Mouse (Mus musculus): Measurements from ENCODE around the gene Slc9a8. TPM values are rescaled to one million over a fixed set of nuclear protein-coding genes. Genes with fewer than 3 reads are reported as not detected.
A peak's percentile ranks its signal among the peaks of the same experiment; 100 is the strongest.

Slc9a8 gene
- total RNA-seq, 1 experiment from 2014 or later: 56.3 TPM

DNA sequence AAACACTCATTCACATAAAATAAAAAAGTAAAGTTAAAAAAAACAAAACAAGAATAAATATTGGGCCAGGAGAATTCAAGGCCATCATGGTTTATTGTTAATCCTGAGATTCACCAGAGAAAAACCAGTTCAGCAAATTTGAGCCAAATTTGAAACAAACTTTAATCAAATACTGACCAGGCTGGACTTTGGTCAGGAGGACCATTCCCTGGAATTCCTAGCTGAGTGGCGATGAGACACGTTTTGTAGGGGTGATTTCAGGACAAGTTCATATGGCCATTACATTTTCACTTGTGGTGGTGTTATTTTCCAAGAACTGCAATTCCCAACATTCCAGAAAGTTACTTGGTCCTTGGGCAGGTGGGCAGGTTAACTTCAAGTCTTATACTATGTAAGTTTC, 14.1 kb downstream of the Slc9a8 start:
- ATAC-seq (replicated peaks in 1 of 2; ENCODE audit: insufficient read depth in 1 of 2, low FRiP score in 2 of 2, low TSS enrichment in 1 of 2, low read depth in 1 of 2, poor library complexity in 2 of 2, severe bottlenecking in 2 of 2): no peak

DNA sequence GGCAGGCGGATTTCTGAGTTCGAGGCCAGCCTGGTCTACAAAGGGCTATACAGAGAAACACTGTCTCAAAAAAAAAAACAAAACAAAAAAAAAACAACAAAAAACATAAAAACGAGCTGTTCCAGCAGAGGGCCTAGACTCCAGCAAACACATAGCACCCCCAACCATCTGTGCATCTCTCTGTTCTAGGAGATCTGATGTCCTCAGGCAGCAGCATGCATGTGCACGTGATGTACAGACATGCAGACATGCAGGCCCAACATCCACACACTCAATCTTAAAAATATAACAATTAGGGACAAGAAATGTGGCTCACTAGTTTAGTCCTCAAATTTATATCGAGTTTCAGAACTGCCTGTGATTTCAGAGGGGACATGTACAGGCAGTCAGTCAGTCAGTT, 14.9 kb downstream of the Slc9a8 start:
- ATAC-seq (replicated peaks in 1 of 2; ENCODE audit: insufficient read depth in 1 of 2, low FRiP score in 2 of 2, low TSS enrichment in 1 of 2, low read depth in 1 of 2, poor library complexity in 2 of 2, severe bottlenecking in 2 of 2): no peak

DNA sequence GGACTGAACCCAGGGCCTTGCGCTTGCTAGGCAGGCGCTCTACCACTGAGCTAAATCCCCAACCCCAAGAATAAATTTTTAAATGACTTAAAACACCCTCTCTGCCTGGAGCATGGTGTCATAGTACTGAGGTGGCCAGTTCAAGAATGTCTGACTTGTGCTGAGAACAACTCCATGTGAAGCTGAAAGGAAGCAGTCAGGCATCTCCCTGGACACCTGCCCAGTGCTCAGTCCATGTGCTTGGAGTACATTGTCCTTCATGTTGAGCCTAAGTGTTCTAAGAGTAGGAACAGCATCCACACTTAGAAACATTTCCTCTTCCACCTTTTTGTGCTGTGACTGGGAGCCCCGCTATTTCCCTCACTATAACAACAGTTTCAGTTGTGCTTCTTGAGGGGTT, 17.9 kb downstream of the Slc9a8 start:
- ATAC-seq (replicated peaks in 1 of 2; ENCODE audit: insufficient read depth in 1 of 2, low FRiP score in 2 of 2, low TSS enrichment in 1 of 2, low read depth in 1 of 2, poor library complexity in 2 of 2, severe bottlenecking in 2 of 2): no peak

- ATAC-seq (replicated peaks in 1 of 2; ENCODE audit: insufficient read depth in 1 of 2, low FRiP score in 2 of 2, low TSS enrichment in 1 of 2, low read depth in 1 of 2, poor library complexity in 2 of 2, severe bottlenecking in 2 of 2): no peak
Measured at GRCm38 (mm10) chr2:167443411-167444193, 22.1 kb downstream of the Slc9a8 start.

DNA sequence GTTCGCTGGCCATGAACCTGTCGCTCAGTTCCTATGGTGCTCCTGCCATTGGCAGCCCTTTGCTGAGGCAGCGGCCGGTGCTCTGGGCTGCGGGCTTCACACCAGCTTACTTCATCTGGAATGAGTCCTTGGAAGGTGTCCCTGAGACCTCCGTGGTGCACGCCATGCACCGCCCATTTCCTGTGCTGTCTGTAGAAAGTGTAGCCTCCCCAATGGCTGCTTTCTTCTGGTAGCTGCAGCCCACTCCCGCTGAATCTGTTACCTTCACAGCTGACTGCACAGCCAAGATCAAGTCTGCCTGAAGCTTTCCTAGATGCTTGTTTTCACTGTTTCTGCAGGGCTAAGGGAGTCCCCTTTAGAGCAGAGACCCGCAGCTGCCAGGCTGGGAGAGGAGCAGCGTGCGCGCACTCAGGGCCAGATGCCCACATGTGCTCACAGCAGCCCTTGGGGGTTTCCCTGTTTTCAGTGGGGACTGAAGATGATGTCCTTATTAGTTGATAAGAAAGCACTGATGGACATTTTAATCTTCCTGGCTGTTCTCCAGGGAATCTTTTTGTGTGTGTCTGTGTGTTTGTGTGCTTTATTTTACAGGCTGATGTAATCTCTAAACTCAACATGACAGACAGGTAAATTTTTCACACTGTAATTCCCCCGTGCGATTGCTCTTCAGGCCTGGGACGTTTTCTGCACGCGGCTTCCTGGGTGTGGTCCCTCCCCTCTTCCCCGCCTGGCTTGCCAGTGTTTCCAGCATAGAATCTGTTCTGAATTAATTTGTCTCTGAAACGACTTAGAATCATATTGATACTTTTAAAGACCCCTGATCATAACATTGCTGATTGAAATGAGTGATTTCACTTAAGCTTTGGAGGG, 24.6 kb downstream of the Slc9a8 start:
- no peak for ATAC-seq (replicated peaks in 1 of 2; ENCODE audit: insufficient read depth in 1 of 2, low FRiP score in 2 of 2, low TSS enrichment in 1 of 2, low read depth in 1 of 2, poor library complexity in 2 of 2, severe bottlenecking in 2 of 2)

GRCm38 (mm10) chr2:167447207-167447606, 25.7 kb downstream of the Slc9a8 start:
- ATAC-seq (replicated peaks in 1 of 2; ENCODE audit: insufficient read depth in 1 of 2, low FRiP score in 2 of 2, low TSS enrichment in 1 of 2, low read depth in 1 of 2, poor library complexity in 2 of 2, severe bottlenecking in 2 of 2): no peak

GRCm38 (mm10) chr2:167447629-167448028, 26.1 kb downstream of the Slc9a8 start:
- ATAC-seq (replicated peaks in 1 of 2; ENCODE audit: insufficient read depth in 1 of 2, low FRiP score in 2 of 2, low TSS enrichment in 1 of 2, low read depth in 1 of 2, poor library complexity in 2 of 2, severe bottlenecking in 2 of 2): peak in 1 of 2 experiments; percentile 12; a peak in 1 of 4 replicates

DNA sequence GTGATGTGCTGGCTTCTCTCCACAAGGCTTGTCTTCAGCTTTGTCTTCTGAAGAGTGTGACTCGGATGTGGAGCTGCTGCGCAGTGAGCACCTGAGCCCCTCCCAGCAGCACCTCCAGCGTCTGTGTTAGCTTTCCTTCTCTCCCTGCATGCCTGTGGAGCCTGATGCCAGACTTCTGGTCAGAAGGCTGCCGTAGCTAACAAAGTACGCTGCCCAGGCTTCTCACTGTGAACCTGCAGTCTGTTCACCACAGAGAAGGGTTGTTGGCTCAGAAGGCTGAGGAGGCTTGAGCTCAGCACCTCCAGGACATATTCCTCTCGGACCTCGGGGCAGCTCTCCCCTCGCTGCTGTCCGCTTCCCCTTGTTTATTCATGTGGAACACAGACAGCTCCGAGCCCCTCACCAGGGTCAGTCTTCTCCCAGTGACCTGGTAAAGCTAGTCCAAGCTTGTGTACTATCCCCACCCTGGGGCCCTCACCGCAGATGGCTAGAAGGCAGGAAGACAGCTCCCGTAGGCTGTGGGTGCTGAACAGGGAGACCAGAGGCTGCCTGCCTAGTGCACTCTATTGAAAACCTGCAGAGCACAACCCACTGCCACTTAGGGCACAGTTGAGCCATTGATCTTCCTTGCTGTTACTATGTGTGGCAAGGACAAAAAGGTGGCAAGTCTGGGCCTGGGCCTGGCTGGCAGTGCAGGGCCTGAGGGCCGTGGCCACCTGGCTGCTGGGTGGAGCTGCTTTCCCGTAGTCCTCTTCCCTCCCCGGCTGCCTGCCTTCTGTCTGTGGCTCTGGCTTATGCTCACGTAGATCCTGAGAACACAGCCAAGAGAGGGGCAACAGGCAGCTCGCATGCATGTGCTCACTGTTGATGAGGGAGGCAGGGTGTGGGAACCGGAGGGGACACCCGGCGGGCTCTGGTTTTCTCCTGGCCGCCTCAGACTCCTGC, 28.1 kb downstream of the Slc9a8 start:
- ATAC-seq (replicated peaks in 1 of 2; ENCODE audit: insufficient read depth in 1 of 2, low FRiP score in 2 of 2, low TSS enrichment in 1 of 2, low read depth in 1 of 2, poor library complexity in 2 of 2, severe bottlenecking in 2 of 2): no peak

GRCm38 (mm10) chr2:167450647-167451046, 29.1 kb downstream of the Slc9a8 start:
- ATAC-seq (replicated peaks in 1 of 2; ENCODE audit: insufficient read depth in 1 of 2, low FRiP score in 2 of 2, low TSS enrichment in 1 of 2, low read depth in 1 of 2, poor library complexity in 2 of 2, severe bottlenecking in 2 of 2): no peak

- no peak for ATAC-seq (replicated peaks in 1 of 2; ENCODE audit: insufficient read depth in 1 of 2, low FRiP score in 2 of 2, low TSS enrichment in 1 of 2, low read depth in 1 of 2, poor library complexity in 2 of 2, severe bottlenecking in 2 of 2)
Measured at GRCm38 (mm10) chr2:167453814-167454213, 32.3 kb downstream of the Slc9a8 start.

GRCm38 (mm10) chr2:167456361-167457020, 35.0 kb downstream of the Slc9a8 start:
- no peak; a peak in 1 of 4 replicates for ATAC-seq (replicated peaks in 1 of 2; ENCODE audit: insufficient read depth in 1 of 2, low FRiP score in 2 of 2, low TSS enrichment in 1 of 2, low read depth in 1 of 2, poor library complexity in 2 of 2, severe bottlenecking in 2 of 2)

DNA sequence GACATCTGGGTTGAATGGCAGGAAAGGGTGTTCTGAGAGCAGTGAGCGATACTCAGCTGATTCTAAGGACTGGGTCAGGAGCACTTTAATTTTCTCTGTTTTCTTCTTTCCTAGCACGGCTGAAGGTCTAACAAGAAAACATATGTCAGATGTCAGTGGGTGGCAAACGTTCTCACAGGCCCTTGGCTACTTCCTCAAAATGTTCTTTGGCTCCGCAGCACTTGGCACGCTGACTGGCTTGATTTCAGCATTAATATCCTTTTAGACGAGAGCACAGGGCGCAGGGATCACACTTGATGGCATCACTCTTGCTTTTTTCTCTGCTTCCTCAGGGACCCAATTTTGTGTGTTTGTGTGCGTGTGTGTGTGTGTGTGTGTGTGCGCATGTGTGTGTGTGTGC, 35.7 kb downstream of the Slc9a8 start:
- peak; percentile 75 to 78 for ATAC-seq (replicated peaks in 1 of 2; ENCODE audit: insufficient read depth in 1 of 2, low FRiP score in 2 of 2, low TSS enrichment in 1 of 2, low read depth in 1 of 2, poor library complexity in 2 of 2, severe bottlenecking in 2 of 2)

- ATAC-seq (replicated peaks in 1 of 2; ENCODE audit: insufficient read depth in 1 of 2, low FRiP score in 2 of 2, low TSS enrichment in 1 of 2, low read depth in 1 of 2, poor library complexity in 2 of 2, severe bottlenecking in 2 of 2): no peak
Measured at GRCm38 (mm10) chr2:167458548-167458947, 37.0 kb downstream of the Slc9a8 start.

DNA sequence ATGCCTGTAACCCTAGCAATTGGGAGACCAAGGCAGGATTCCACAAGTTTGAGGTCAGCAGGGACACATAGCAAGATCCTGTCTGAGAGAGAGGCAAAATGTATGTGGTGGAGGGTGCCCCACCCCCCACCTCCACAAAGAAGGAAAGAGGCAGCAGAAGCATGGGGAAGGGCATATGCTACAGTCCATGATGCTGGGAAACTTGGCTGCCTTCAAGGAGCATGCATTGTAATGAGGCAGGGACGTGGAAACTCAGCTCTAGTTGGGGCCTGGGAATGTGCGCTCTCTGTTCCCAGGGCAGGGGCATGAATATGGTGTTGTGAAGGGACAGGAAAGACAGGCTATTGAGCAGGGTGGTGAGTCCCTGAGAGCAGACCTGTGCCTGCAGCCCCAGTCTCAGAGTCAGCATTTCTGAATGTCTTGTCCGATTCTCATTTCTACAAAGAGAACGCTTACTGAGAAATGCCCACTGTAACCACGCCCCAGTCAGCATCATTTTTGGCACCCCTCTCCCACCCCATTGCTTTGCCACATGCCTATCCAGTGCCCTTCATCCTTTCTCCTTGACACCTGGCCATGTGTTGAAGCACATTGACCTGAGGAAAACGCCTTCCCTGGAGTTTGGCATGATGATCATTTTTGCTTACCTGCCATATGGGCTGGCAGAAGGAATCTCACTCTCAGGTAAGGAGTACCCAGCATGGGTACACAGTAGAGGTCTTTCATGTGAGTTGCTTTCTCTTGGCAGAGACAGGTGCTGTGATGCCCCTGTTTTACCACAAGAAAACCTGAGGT, 37.8 kb downstream of the Slc9a8 start:
- no peak for ATAC-seq (replicated peaks in 1 of 2; ENCODE audit: insufficient read depth in 1 of 2, low FRiP score in 2 of 2, low TSS enrichment in 1 of 2, low read depth in 1 of 2, poor library complexity in 2 of 2, severe bottlenecking in 2 of 2)

DNA sequence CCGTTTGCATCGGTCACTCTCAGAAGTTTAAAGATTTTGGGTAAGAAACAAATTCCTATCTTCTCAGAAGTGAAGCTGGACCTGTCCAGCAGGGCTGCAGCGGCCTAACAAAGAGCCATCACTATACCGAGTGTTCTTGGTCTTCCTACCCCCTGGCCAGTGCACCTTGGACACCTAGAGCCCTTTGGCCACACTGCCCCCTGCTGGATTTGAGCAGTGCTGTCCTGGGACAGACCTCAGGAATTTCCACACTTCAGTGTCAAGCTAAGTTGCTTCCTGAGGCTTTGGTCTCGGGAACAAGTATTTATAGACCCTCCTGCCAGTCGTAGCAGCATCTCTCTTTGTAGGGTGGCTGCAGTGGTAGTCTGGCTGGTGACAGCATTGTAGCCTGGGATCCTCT, 41.4 kb downstream of the Slc9a8 start:
- ATAC-seq (replicated peaks in 1 of 2; ENCODE audit: insufficient read depth in 1 of 2, low FRiP score in 2 of 2, low TSS enrichment in 1 of 2, low read depth in 1 of 2, poor library complexity in 2 of 2, severe bottlenecking in 2 of 2): peak; percentile 58 to 74; a peak in 3 of 4 replicates

- no peak for ATAC-seq (replicated peaks in 1 of 2; ENCODE audit: insufficient read depth in 1 of 2, low FRiP score in 2 of 2, low TSS enrichment in 1 of 2, low read depth in 1 of 2, poor library complexity in 2 of 2, severe bottlenecking in 2 of 2)
Measured at GRCm38 (mm10) chr2:167463802-167464201, 42.3 kb downstream of the Slc9a8 start.
